Mouse (Mus musculus) embryonic facial prominence, embryonic 15.5 days (tissue): ENCODE results near the gene Vmn1r207-ps. TPM values are rescaled to one million over a fixed set of nuclear protein-coding genes. Genes with fewer than 3 reads are reported as not detected.
"Not testable (repeated sequence)": the region's sequence is repeated elsewhere in the genome, so short reads cannot be mapped to it uniquely, and the experiment has no call there.

Source experiments
- ATAC-seq: fragments of 200-750 bp; cut with Nextera tagmentation; 2 replicates; pipeline ENCODE4 v1.8.0; 2017; ENCODE audit warnings: low read depth, moderate TSS enrichment; ENCODE audit not compliant: insufficient number of reproducible peaks, low FRiP score, low TSS enrichment
- H3K27ac ChIP-seq: fragments of 300-500 bp; sonication (generic); replicated peaks from 2 replicates; pipeline ENCODE4 v1.5.1; 2015; ENCODE audit warnings: mild to moderate bottlenecking, inconsistent platforms
- H3K27me3 ChIP-seq: fragments of 300-500 bp; sonication (generic); 2 replicates; pipeline ENCODE4 v1.6.1; 2015; ENCODE audit warnings: inconsistent platforms
- H3K36me3 ChIP-seq: fragments of 300-500 bp; sonication (generic); 2 replicates; pipeline ENCODE4 v1.6.1; 2015; ENCODE audit warnings: mild to moderate bottlenecking, inconsistent platforms
- H3K4me1 ChIP-seq: fragments of 300-500 bp; sonication (generic); 2 replicates; pipeline ENCODE4 v1.6.1; 2015; ENCODE audit warnings: inconsistent platforms
- H3K4me2 ChIP-seq: fragments of 300-500 bp; sonication (generic); replicated peaks from 2 replicates; pipeline ENCODE4 v1.6.1; 2015; ENCODE audit warnings: mild to moderate bottlenecking, inconsistent platforms
- H3K4me3 ChIP-seq: fragments of 300-500 bp; sonication (generic); replicated peaks from 2 replicates; pipeline ENCODE4 v1.5.1; 2015; ENCODE audit warnings: mild to moderate bottlenecking, inconsistent platforms
- H3K9ac ChIP-seq: fragments of 300-500 bp; sonication (generic); 2 replicates; pipeline ENCODE4 v1.6.1; 2015; ENCODE audit warnings: inconsistent platforms
- H3K9me3 ChIP-seq: fragments of 300-500 bp; sonication (generic); replicated peaks from 2 replicates; pipeline ENCODE4 v1.6.1; 2016; ENCODE audit warnings: inconsistent platforms
- WGBS: fragments of 180-500 bp; shearing (Covaris S2); methylation state at CpG from one replicate; pipeline ENCODE4 v1.1.7; 2015; 5-methylcytosine and 5-hydroxymethylcytosine counted together
- polyA plus RNA-seq: library from polyadenylated mRNA; unstranded; fragments of >200 nt; fragmentation: Nextera tagmentation; extraction: Ambion mirVana; gene quantifications from 2 replicates; pipeline ENCODE4 v1.2.1, GENCODE M21; 2015

Gene Vmn1r207-ps
- not detected in 2 replicates for polyA plus RNA-seq

DNA sequence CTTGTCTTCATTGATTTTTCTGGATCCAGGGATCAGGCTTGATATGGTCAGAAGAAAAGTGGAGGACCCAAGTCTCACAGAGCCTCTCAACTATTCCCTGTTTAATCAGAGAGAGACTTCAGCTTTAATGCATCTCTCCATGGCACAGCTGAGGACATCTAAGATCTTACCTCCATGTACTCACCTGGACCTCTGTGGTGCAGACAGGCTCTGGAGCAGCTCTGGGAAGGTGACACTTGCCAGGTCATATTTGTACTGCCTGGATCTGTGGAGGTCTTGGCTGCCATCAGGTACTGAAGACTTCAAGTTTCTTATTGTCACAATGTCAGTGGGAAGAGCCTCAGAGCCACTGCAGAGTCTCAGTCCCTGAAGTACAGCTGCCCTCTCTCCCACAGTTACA is at the start of gene Vmn1r207-ps:
Vmn1r207-ps (minus strand) TSS at position 101 of the 400 bp plus-strand sequence.
- H3K4me2 ChIP-seq, H3K27me3 ChIP-seq, H3K9ac ChIP-seq, H3K4me3 ChIP-seq, H3K27ac ChIP-seq, H3K36me3 ChIP-seq, H3K9me3 ChIP-seq, H3K4me1 ChIP-seq, ATAC-seq: not testable (repeated sequence)

- H3K27ac ChIP-seq, H3K4me3 ChIP-seq, H3K9ac ChIP-seq, H3K4me1 ChIP-seq, H3K9me3 ChIP-seq, ATAC-seq, H3K4me2 ChIP-seq, H3K36me3 ChIP-seq, H3K27me3 ChIP-seq: not testable (repeated sequence)
- no CpG with 5 or more reads among the region's 7 CpGs for WGBS
These were observed 47.9 kb upstream of the Vmn1r207-ps start, which contains the start of gene Vmn1r208 for GRCm38 (mm10) chr13:22777300-22777699. Gene Vmn1r208, minus strand, starts transcription at chr13:22777400.

DNA sequence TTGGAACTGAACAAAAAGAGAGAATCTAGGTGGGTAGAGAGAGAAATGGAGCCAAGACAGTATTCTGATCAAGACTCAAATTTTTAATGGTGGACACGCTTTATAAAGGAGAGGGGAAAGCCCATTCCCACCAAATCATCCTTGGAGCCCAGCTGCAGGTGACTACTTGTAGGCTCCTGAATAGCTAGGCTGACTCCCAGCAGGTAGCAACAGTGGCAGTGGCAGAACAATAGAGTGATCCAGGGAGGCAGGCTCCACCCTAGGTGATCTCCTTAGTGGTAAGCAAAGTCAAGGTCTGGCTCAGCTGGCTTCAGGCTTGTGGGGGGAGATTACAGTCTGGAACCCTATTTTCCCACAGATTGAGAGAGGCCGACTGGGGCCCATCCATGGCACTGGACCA is 42.2 kb upstream of the Vmn1r207-ps start:
- not testable (repeated sequence) for H3K4me3 ChIP-seq, H3K4me2 ChIP-seq, H3K27me3 ChIP-seq, H3K9ac ChIP-seq, H3K36me3 ChIP-seq, H3K27ac ChIP-seq, H3K9me3 ChIP-seq, ATAC-seq, H3K4me1 ChIP-seq
- 84% methylated on average over 1 of the region's 2 CpGs for WGBS

DNA sequence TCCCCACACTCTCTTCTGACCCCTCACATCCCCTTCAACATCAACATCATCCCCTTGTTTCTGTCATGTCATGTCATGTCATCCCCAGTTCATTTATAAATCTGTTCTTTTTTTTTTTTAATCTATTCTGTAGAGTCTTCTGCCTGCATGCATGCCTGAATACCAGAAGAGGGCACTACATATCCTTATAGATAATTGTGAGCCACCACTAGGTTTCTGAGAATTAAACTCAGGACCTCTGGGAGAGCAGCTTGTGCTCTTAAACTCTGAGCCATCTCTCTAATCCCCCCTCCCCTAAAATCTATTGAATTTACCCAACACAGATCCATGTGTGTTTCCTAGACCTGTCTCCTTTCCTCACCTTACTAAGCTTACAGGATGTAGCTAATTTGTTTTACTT is 18.1 kb upstream of the Vmn1r207-ps start:
- no peak overlapping the region for H3K4me3 ChIP-seq
- ATAC-seq, result no peak
- no peaks in the 10 kb centered on the region for H3K4me1 ChIP-seq
- H3K4me2 ChIP-seq, result no peak overlapping the region
- H3K27me3 ChIP-seq, result no peaks in the 10 kb centered on the region
- no peak overlapping the region for H3K9ac ChIP-seq
- no peaks in the 10 kb centered on the region for H3K36me3 ChIP-seq
- no peaks in the 10 kb centered on the region for H3K9me3 ChIP-seq
- H3K27ac ChIP-seq, result no peak overlapping the region

DNA sequence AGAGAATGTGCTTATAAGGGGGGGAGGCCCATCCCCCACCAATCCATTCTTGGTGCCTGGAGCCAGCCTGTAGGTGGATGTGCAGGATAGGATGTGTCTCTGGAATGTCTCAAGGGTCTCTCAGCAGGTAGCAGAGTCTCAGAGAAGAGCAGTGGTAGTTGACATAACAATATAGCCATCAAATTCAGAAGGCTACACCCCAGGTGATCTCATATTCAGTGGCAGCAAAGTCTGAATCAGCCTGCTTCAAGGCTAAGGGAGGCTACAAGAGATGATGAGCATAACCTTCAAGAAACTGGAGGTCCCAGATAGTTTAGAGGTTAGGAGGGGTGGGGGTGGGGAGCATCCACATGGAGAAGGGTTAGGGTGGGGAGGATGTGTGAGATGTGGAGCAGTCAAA is 22.5 kb downstream of the Vmn1r207-ps start:
- H3K4me2 ChIP-seq, H3K9ac ChIP-seq, H3K36me3 ChIP-seq, H3K27ac ChIP-seq, ATAC-seq, H3K9me3 ChIP-seq, H3K4me3 ChIP-seq, H3K27me3 ChIP-seq, H3K4me1 ChIP-seq: not testable (repeated sequence)

- not testable (repeated sequence) for H3K27ac ChIP-seq, H3K9me3 ChIP-seq, H3K4me1 ChIP-seq, H3K4me2 ChIP-seq, H3K9ac ChIP-seq, H3K27me3 ChIP-seq, H3K4me3 ChIP-seq, H3K36me3 ChIP-seq, ATAC-seq
- WGBS, result 36% methylated on average over 2 of the region's 2 CpGs
These were observed 26.5 kb downstream of the Vmn1r207-ps start for GRCm38 (mm10) chr13:22702951-22703350.

Other genes with a start within 250 kb of the Vmn1r207-ps start
- gene Vmn1r202, start 224.2 kb downstream of the Vmn1r207-ps start, polyA plus RNA-seq, result not detected in 2 replicates
- 0.03 TPM in 1 of 2 replicates, not detected in the other for gene Vmn1r203, start 211.5 kb downstream of the Vmn1r207-ps start, polyA plus RNA-seq
- gene Vmn1r204, start 176.4 kb downstream of the Vmn1r207-ps start, polyA plus RNA-seq, result not detected in 2 replicates
- not detected in 2 replicates for gene Vmn1r205, start 136.6 kb downstream of the Vmn1r207-ps start, polyA plus RNA-seq
- not detected in 2 replicates for gene Vmn1r206, start 105.4 kb downstream of the Vmn1r207-ps start, polyA plus RNA-seq
- gene Vmn1r208, start 47.8 kb upstream of the Vmn1r207-ps start, polyA plus RNA-seq, result 0.12 TPM in 1 of 2 replicates, not detected in the other
- not detected in 2 replicates for gene Vmn1r209, start 80.1 kb upstream of the Vmn1r207-ps start, polyA plus RNA-seq
- not detected in 2 replicates for gene Vmn1r210, start 101.7 kb upstream of the Vmn1r207-ps start, polyA plus RNA-seq
- gene Vmn1r211, start 127.9 kb upstream of the Vmn1r207-ps start, polyA plus RNA-seq, result not detected in 2 replicates
- gene Vmn1r212, start 154.6 kb upstream of the Vmn1r207-ps start, polyA plus RNA-seq, result not detected in 2 replicates